Mouse (Mus musculus) erythroblast, adult 5-6 weeks (primary cell): ENCODE data around the gene Fmn2. TPM values are rescaled to one million over a fixed set of nuclear protein-coding genes. Genes with fewer than 3 reads are reported as not detected.

Experiments used
- ATAC-seq: replicated peaks from 2 replicates; pipeline ENCODE4 v1.8.0; 2016; ENCODE audit warnings: moderate number of reproducible peaks, mild to moderate bottlenecking, moderate TSS enrichment, inconsistent platforms; ENCODE audit not compliant: poor library complexity, low FRiP score, severe bottlenecking
- total RNA-seq, 2 experiments: library from RNA; stranded (forward) in 1 of 2; stranded (reverse) in 1 of 2; fragments of 150-400 nt in 1 of 2; fragments of 200-764, 138-1000 nt in 1 of 2; gene quantifications; 2 replicates each; pipeline versions ENCODE4 v1.2.3 to v1.2.4; 2015 to 2017; ENCODE audit warnings: low replicate concordance in 2 of 2

The Fmn2 gene
- total RNA-seq (2015; ENCODE audit: low replicate concordance) (not detected in 2 replicates), total RNA-seq (2017; ENCODE audit: low replicate concordance) (0.09 TPM in 1 of 2 replicates, not detected in the other)

GRCm38 (mm10) chr1:174501661-174502030, at the start of gene Fmn2:
Gene Fmn2, plus strand, starts transcription at chr1:174501825.
- no peak for ATAC-seq

GRCm38 (mm10) chr1:174455100-174455499, 46.5 kb upstream of the Fmn2 start:
- no peak for ATAC-seq

GRCm38 (mm10) chr1:174465385-174465784, 36.2 kb upstream of the Fmn2 start:
- ATAC-seq: no peak

- ATAC-seq: 0 out of 2 replicates have a peak, but pooled peaks have one; percentile 73
Observed at GRCm38 (mm10) chr1:174466240-174466639, 35.4 kb upstream of the Fmn2 start.

GRCm38 (mm10) chr1:174469736-174470135, 31.9 kb upstream of the Fmn2 start:
- ATAC-seq: 0 out of 2 replicates have a peak, but pooled peaks have one; percentile 67

- ATAC-seq: no peak
Observed at GRCm38 (mm10) chr1:174482567-174482966, 19.1 kb upstream of the Fmn2 start.

- no peak for ATAC-seq
Observed at GRCm38 (mm10) chr1:174500064-174500463, 1.6 kb upstream of the Fmn2 start.

- ATAC-seq: no peak
Observed at GRCm38 (mm10) chr1:174501011-174501410, 614 bp upstream of the Fmn2 start.

- no peak for ATAC-seq
Observed at GRCm38 (mm10) chr1:174502031-174502845, 613 bp downstream of the Fmn2 start.

- no peak for ATAC-seq
Observed at GRCm38 (mm10) chr1:174502846-174503745, 1.5 kb downstream of the Fmn2 start.

- ATAC-seq: no peak
Observed at GRCm38 (mm10) chr1:174508571-174509110, 7.0 kb downstream of the Fmn2 start.

GRCm38 (mm10) chr1:174513419-174513818, 11.8 kb downstream of the Fmn2 start:
- no peak for ATAC-seq

- ATAC-seq: no peak
Observed at GRCm38 (mm10) chr1:174521976-174522770, 20.5 kb downstream of the Fmn2 start.

- ATAC-seq: no peak
Observed at GRCm38 (mm10) chr1:174522809-174523511, 21.3 kb downstream of the Fmn2 start.

- ATAC-seq: no peak
Observed at GRCm38 (mm10) chr1:174523512-174523828, 21.8 kb downstream of the Fmn2 start.

- no peak for ATAC-seq
Observed at GRCm38 (mm10) chr1:174536742-174537453, 35.3 kb downstream of the Fmn2 start.

- ATAC-seq: no peak
Observed at GRCm38 (mm10) chr1:174537491-174537890, 35.9 kb downstream of the Fmn2 start.

GRCm38 (mm10) chr1:174548291-174548690, 46.7 kb downstream of the Fmn2 start:
- ATAC-seq: no peak
